Comparison of ENCODE assay signal across 18 mouse cellular contexts in genomic region chr7:89511921-89512514, GRCm38 (mm10). TPM values are rescaled to one million over a fixed set of nuclear protein-coding genes. Genes with fewer than 3 reads are reported as not detected.
DNase-seq lines count a peak whose midpoint lies in the region; ATAC-seq and TF ChIP-seq lines count a peak whose summit lies in the region.
"Had no signal": no experiment of that assay in that cellular context is flagged by ENCODE, and none has a peak within 500 bp of the region (broad histone marks: within the 10 kb centered on the region; RNA-seq: fewer than 3 reads in every experiment).

No protein-coding gene starts in this region.

- no peak overlapping the region for H3K9ac ChIP-seq in neural tube, embryonic 14.5 days (replicated peaks; ENCODE audit: low read depth, low read length)
- no peak overlapping the region for H3K9ac ChIP-seq in neural tube, embryonic 15.5 days (replicated peaks)
- H3K9ac ChIP-seq in forebrain, postnatal 0 days = no peak overlapping the region
- H3K9ac ChIP-seq: limb, embryonic 15.5 days; liver, postnatal 0 days had no signal

- H3K4me3 ChIP-seq in neural tube, embryonic 14.5 days (ENCODE audit: low read depth, low read length) = no peak overlapping the region
- H3K4me3 ChIP-seq in neural tube, embryonic 15.5 days (replicated peaks) = no peak overlapping the region
- no peak overlapping the region for H3K4me3 ChIP-seq in forebrain, embryonic 10.5 days
- H3K4me3 ChIP-seq in forebrain, postnatal 0 days (ENCODE audit: low read depth, low read length) = no peak overlapping the region
- H3K4me3 ChIP-seq: heart, embryonic 10.5 days; limb, embryonic 15.5 days had no signal

- no peaks in the 10 kb centered on the region for H3K27me3 ChIP-seq in neural tube, embryonic 14.5 days (ENCODE audit: control insufficient read depth, insufficient read depth, low read length)
- H3K27me3 ChIP-seq in neural tube, embryonic 15.5 days (replicated peaks) = 0 out of 2 replicates have a peak, but pooled peaks cover 3% of the 10 kb centered on the region
- H3K27me3 ChIP-seq in forebrain, embryonic 10.5 days (ENCODE audit: poor library complexity, severe bottlenecking) = peaks cover 19% of the 10 kb centered on the region
- H3K27me3 ChIP-seq in forebrain, postnatal 0 days (ENCODE audit: insufficient read depth, low read length) = no peaks in the 10 kb centered on the region
- H3K27me3 ChIP-seq: limb, embryonic 15.5 days had no signal

- no peaks in the 10 kb centered on the region for H3K36me3 ChIP-seq in neural tube, embryonic 14.5 days (ENCODE audit: control insufficient read depth, insufficient read depth, low read length)
- no peaks in the 10 kb centered on the region for H3K36me3 ChIP-seq in neural tube, embryonic 15.5 days
- H3K36me3 ChIP-seq in forebrain, embryonic 10.5 days (replicated peaks) = peaks cover 24% of the 10 kb centered on the region
- H3K36me3 ChIP-seq in forebrain, postnatal 0 days (ENCODE audit: insufficient read depth) = no peaks in the 10 kb centered on the region

- H3K27ac ChIP-seq in neural tube, embryonic 14.5 days (ENCODE audit: low read depth, low read length) = no peak overlapping the region
- no peak overlapping the region for H3K27ac ChIP-seq in neural tube, embryonic 15.5 days (replicated peaks)
- peak overlapping the region; percentile 53 for H3K27ac ChIP-seq in forebrain, embryonic 10.5 days
- H3K27ac ChIP-seq in forebrain, postnatal 0 days (ENCODE audit: low read depth, low read length) = no peak overlapping the region
- H3K27ac ChIP-seq: heart, embryonic 10.5 days; kidney, postnatal 0 days; limb, embryonic 15.5 days had no signal

- intact Hi-C loops in gastrocnemius, postnatal 14 days (cut with DNase I; ENCODE audit: low total_unique reads) = loop anchor here (10.0 kb wide), 1 partner anchor 123 kb away; the partner anchor contains the start of gene Me3

- 40% methylated on average over 4 of the region's 4 CpGs for WGBS in neural tube, embryonic 14.5 days
- 43% methylated on average over 4 of the region's 4 CpGs for WGBS in neural tube, embryonic 15.5 days
- 40% methylated on average over 4 of the region's 4 CpGs for whole genome bisulfite sequencing in forebrain, embryonic 10.5 days
- 15% methylated on average over 4 of the region's 4 CpGs for WGBS in forebrain, postnatal 0 days

- TF ChIP-seq CTCF in forebrain, postnatal 0 days (IDR thresholded peaks at IDR 0.05; ENCODE audit: low read depth) = no peak

- DNase-seq in forebrain, embryonic 10.5 days (ENCODE audit: extremely low spot score, low spot score) = no peak
- DNase-seq in forebrain, postnatal 0 days = no peak
- peak; percentile 58 for DNase-seq in telencephalon, adult 2 months (ENCODE audit: low read depth, low spot score)
- no peak for DNase-seq in gastrocnemius, postnatal 14 days
- DNase-seq in kidney, postnatal 25 days = no peak
- DNase-seq: adrenal gland, postnatal 10 days; cerebellum, adult 8-10 months; gastrocnemius, postnatal 10 days; liver, postnatal 0 days; lung, postnatal 36 days; thymus, adult 18-20 months had no signal

- no peaks in the 10 kb centered on the region for H3K9me3 ChIP-seq in neural tube, embryonic 14.5 days (ENCODE audit: control insufficient read depth, low read length)
- no peaks in the 10 kb centered on the region for H3K9me3 ChIP-seq in neural tube, embryonic 15.5 days (replicated peaks)
- no peaks in the 10 kb centered on the region for H3K9me3 ChIP-seq in forebrain, embryonic 10.5 days
- H3K9me3 ChIP-seq in forebrain, postnatal 0 days (ENCODE audit: low read length) = no peaks in the 10 kb centered on the region
- H3K9me3 ChIP-seq: heart, embryonic 10.5 days; limb, embryonic 15.5 days had no signal

- peaks cover 4% of the 10 kb centered on the region; the same call in 1 of the 2 replicates for H3K4me1 ChIP-seq in neural tube, embryonic 14.5 days (ENCODE audit: control insufficient read depth, insufficient read depth, low read length)
- peaks cover 6% of the 10 kb centered on the region for H3K4me1 ChIP-seq in neural tube, embryonic 15.5 days
- H3K4me1 ChIP-seq in forebrain, embryonic 10.5 days = peaks cover 46% of the 10 kb centered on the region
- peaks cover 3% of the 10 kb centered on the region; the same call in 1 of the 2 replicates for H3K4me1 ChIP-seq in forebrain, postnatal 0 days (ENCODE audit: insufficient read depth)

- no peak overlapping the region for H3K4me2 ChIP-seq in neural tube, embryonic 14.5 days (ENCODE audit: low read depth, low read length)
- H3K4me2 ChIP-seq in neural tube, embryonic 15.5 days = no peak overlapping the region
- H3K4me2 ChIP-seq in forebrain, postnatal 0 days (ENCODE audit: low read depth) = no peak overlapping the region
- H3K4me2 ChIP-seq: limb, embryonic 15.5 days had no signal

- peak; percentile 46; the same call in 1 of the 2 replicates for ATAC-seq in neural tube, embryonic 14.5 days (ENCODE audit: low read depth)
- ATAC-seq in neural tube, embryonic 15.5 days (ENCODE audit: low FRiP score) = no peak
- peak; percentile 40; the same call in 1 of the 2 replicates for ATAC-seq in forebrain, postnatal 0 days
- ATAC-seq: intestine, postnatal 0 days; liver, postnatal 0 days had no signal

RNA-seq across cellular contexts. Expression of gene Prss23, which starts 15.0 kb away (rescaled TPM):
- polyA plus RNA-seq in neural tube, embryonic 14.5 days (2014; fragmentation: Nextera tagmentation; extraction: Ambion mirVana) = 4.5 and 17.8 TPM in 2 replicates
- polyA plus RNA-seq in neural tube, embryonic 15.5 days (2015; fragmentation: Nextera tagmentation; extraction: Ambion mirVana) = 15.5 and 27.6 TPM in 2 replicates
- polyA plus RNA-seq in forebrain, embryonic 10.5 days (2016; fragmentation: Nextera tagmentation; extraction: Ambion mirVana) = 32.0 and 36.5 TPM in 2 replicates
- total RNA-seq in forebrain, postnatal 0 days (2014; rRNA removed) = 9.0 and 18.1 TPM in 2 replicates
- polyA plus RNA-seq in forebrain, postnatal 0 days (2015; fragmentation: Nextera tagmentation; extraction: Ambion mirVana) = 9.7 and 11.5 TPM in 2 replicates
- total RNA-seq in gastrocnemius, postnatal 14 days (2021) = 10 to 100 TPM; 27.9 to 34.2 TPM
- total RNA-seq: MEL had no signal
